Mouse (Mus musculus) spleen, adult 18-20 months (tissue): ENCODE results near the gene 4933403O08Rik.

ENCODE experiments used
- DNase-seq, 2 experiments: peaks; one replicate each; pipeline ENCODE4 v3.0.0; 2022; ENCODE audit warnings: mixed read lengths in 2 of 2

4933403O08Rik gene

GRCm38 (mm10) chrX:112238749-112239148 lies at the start of gene 4933403O08Rik:
4933403O08Rik (plus strand) TSS chrX:112239049.
- no peak for DNase-seq

- no peak for DNase-seq
Observed at GRCm38 (mm10) chrX:112242916-112243315, 4.1 kb downstream of the 4933403O08Rik start.

GRCm38 (mm10) chrX:112255513-112255912 lies 16.7 kb downstream of the 4933403O08Rik start:
- DNase-seq, result no peak

GRCm38 (mm10) chrX:112273550-112273949 lies 34.7 kb downstream of the 4933403O08Rik start:
- no peak for DNase-seq
